Mouse (Mus musculus) kidney, postnatal 36 days (tissue): ENCODE results near the gene Cth.
"Not testable (repeated sequence)": the region's sequence is repeated elsewhere in the genome, so short reads cannot be mapped to it uniquely, and the experiment has no call there.

ENCODE experiments used
- DNase-seq, 2 experiments: peaks; one replicate each; pipeline ENCODE4 v3.0.0; 2021 to 2022; ENCODE audit warnings: mixed read lengths in 2 of 2

The Cth gene

GRCm38 (mm10) chr3:157924692-157925328, at the start of gene Cth:
Cth (minus strand) TSS chr3:157925077.
- DNase-seq, result peak; percentile 95 to 97

GRCm38 (mm10) chr3:157973236-157973635, 48.4 kb upstream of the Cth start:
- no peak for DNase-seq

DNA sequence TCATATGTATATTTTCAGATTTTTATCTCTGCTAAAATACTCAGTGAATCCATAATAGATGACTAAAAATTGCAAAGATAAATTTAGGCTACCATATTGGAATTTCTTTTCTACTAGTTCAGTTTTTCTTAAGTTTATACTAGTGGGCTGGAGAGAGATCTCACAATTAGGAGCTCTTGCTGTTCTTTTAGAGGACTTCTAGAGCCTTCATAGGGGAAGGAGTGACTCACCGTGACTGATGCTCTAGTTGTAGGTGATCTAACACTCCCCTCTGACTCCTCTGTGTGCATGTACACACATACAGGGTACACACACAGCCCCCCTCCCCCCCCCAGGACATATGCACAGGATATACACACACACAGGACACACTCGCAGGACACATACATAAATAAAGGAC, 46.3 kb upstream of the Cth start:
- no peak for DNase-seq

DNA sequence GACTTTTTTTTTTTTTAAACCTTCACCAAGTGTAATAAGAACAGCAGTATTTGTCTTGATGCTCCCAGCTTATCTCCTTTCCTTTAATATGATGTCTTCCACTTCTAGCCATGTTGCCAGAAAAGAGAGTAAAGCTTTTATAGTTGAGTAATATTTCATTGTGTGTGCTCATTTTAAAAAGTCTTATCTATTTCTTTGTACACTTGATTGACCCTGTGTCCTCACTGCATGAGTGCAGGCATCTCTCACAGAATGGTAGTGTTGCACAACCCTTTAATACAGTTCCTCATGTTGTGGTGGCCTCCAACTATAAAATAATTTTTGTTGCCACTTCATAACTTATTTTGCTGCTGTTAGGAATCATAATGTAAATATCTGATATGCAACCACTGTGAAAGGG, 32.4 kb upstream of the Cth start:
- DNase-seq, result no peak

- DNase-seq, result peak; percentile 69 to 73
These were observed 31.3 kb upstream of the Cth start for GRCm38 (mm10) chr3:157956201-157956600.

- no peak for DNase-seq
These were observed 30.6 kb upstream of the Cth start for GRCm38 (mm10) chr3:157955466-157955865.

DNA sequence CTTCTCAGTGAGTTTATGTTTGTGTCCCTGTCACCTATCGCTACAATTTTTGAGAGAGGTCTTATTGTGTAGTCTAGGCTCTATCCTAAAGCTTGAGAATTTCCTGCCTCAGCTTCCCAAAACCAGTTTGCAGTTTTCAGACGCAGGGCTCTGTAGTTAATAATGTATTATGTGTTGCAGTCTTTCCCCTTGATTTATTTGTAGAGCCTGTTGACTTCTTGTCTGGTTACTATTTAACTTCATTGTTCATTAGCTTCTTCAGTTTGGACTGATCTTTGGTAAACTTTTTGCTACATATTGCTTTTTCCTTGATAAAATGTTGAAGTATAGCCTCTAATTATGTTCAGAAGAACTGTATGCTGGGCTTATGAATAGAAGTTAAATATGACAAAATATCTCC, 27.8 kb upstream of the Cth start:
- DNase-seq, result peak in 1 of 2 experiments; percentile 30

- peak; percentile 74 to 82 for DNase-seq
These were observed 22.8 kb upstream of the Cth start for GRCm38 (mm10) chr3:157947383-157948280.

DNA sequence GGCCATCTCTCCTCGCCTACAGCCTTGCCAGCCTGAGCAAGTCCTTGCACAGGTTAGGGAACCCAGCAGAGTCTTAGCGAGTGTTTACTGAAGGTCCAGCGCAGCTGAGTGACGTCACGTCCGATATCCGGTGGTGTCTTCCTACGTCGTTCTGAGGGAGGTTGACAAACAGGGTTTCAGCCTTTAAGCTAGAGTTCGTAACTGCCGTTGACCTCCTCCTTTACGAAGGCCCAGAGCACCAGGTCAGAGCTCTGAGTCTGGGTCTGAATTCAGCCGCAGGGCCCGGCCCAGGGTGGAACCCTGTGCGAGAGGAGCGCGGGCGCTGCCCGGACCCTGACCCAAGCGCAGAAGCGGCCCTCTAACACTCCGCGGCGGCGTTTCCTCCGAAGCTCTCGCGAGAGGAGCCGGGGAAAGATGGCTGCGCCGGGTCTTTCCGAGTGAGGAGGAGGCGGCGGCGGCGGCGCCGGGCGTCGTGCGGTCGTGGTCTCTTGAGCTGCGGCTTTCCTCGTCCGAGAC, 22.0 kb upstream of the Cth start, which contains the start of gene Ankrd13c:
TSS of gene Ankrd13c (plus strand) at position 397 of the 516 bp plus-strand sequence.
- DNase-seq, result peak; percentile 94 to 95

DNA sequence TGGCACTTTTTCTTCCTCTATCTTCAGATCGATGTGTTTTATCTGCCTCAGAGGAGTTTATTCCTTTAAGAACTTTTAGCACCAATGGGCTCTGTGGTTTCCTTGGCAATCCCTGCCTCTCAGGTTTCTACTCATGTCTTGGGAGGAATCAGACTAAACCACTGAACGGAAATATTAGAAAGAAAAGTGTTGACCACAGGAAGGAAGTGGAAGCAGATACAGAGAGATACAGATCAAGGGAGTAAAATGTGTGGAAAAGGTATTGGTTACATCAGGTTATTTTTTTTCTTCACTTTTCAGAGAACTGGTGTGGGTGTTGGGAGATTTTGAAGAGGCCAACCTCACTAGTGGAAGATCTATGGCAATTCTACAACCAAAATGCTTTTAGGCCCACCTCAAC, 13.7 kb upstream of the Cth start:
- DNase-seq, result no peak

GRCm38 (mm10) chr3:157934301-157934823, 9.5 kb upstream of the Cth start:
- DNase-seq, result no peak

DNA sequence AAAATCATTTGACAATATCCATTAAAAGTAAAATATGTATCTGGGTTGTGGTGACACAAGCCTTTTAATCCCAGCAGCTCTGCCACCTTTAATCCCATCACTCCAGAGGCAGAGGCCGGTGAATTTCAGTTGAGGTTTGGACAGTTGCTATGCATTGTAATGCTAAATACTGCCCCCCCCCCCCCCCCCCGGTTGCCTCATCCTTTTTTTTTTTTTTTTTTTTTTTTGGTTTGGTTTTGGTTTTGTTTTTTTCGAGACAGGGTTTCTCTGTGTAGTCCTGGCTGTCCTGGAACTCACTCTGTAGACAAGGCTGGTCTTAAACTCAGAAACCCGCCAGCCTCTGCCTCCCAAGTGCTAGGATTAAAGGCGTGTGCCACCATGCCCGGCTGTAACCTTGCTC, 8.3 kb upstream of the Cth start:
- DNase-seq, result not testable (repeated sequence)

DNA sequence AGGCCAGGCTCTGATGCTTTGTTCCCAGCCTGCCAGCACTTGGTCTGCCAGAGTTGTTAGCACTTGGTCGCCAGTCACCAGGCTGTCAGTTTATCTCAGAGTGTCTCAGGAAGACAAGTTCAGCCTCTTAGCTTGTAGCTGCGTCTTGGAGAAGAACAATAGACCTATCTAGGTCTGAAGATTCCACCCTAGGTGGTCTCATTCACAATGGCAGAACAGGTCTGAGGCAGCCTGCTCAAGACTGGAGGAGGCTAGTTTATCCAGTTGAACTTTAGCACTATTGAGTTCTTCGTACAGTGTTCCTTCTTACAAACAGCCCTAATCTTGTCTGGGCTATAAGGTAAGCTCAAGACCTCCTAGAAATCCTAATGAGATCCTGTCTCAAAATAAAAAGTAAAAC, 7.2 kb upstream of the Cth start:
- no peak for DNase-seq

GRCm38 (mm10) chr3:157931592-157931991, 6.7 kb upstream of the Cth start:
- DNase-seq, result peak; percentile 65 to 74

GRCm38 (mm10) chr3:157929417-157929816, 4.5 kb upstream of the Cth start:
- DNase-seq, result no peak

- DNase-seq, result no peak
These were observed 3.9 kb upstream of the Cth start for GRCm38 (mm10) chr3:157928731-157929130.

DNA sequence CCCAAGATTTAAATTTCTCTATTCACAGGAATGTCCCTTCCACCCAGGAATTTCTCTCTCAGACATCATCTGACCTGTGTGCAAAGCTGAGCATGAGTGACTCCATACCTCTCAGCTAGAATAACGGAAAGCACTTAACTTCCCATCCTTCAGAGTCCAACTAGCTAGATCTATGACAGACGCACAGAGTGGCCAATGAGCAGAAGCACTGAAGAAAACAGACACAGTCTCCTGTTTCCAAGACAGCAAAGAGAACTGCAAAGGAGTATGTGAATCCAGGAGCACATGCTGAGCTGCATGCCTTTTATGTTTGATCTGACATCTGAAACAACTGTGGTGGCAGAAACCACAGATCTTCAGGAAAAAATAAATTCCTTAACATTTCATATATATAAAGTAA, 1.9 kb upstream of the Cth start:
- no peak for DNase-seq

DNA sequence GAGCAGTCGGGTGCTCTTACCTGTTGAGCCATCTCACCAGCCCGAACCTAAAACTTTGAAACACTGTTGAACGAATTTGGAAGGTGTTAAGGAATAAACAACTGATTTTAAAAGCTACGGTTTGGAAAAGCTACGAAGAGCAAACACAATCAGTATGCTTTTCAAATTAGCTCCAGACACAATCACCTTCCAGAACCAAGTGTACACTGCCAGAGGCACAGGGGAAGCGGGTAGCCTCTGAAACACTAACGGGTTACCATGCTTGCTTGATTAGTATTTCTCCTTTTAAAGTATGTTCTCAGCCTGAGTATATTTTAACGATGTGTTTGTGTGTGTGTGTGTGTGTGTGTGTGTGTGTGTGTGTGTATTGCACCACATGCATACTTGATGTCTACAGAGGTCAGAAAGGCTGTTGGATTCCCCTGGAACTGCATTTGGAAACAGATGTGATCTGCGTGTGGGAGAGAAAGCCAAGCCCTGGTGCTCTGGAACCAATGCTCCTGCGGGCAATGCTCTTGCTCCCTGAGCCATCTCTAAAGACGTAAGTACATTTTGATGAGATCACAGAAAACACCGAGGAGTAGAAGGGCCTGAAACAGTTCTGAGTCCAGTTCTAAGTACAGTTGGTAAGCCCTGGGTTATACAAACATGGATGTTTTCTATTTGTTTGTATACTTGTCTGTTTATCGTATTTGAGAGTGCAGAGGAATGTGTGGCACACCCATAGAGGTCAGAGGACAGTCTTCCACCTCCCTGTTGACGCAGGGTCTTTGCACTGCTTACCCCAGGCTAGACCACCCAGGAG, 1.0 kb upstream of the Cth start:
- peak; percentile 26 to 28 for DNase-seq

- DNase-seq, result no peak
These were observed 1.5 kb downstream of the Cth start for GRCm38 (mm10) chr3:157923268-157923835.

DNA sequence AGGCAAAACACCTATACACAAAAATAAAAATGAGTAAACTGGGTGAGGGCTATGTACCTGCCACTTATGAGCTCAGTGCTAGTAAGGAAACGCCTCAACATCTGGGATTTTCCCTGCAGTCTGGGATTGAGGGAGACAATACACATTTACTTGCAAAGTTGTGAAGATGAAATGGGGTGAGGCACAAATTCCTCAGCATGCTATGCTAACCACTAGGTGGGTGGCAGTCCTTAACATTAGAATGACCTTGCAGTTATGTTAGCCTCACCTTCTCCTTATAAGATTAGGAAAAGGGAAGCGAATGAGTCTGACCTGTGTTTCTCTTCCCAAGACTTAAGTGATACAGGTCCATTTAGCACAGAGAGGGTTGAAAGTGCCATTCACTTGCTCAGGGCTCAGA, 3.5 kb downstream of the Cth start:
- DNase-seq, result no peak

GRCm38 (mm10) chr3:157916336-157916735, 8.5 kb downstream of the Cth start:
- DNase-seq, result peak; percentile 52 to 72

DNA sequence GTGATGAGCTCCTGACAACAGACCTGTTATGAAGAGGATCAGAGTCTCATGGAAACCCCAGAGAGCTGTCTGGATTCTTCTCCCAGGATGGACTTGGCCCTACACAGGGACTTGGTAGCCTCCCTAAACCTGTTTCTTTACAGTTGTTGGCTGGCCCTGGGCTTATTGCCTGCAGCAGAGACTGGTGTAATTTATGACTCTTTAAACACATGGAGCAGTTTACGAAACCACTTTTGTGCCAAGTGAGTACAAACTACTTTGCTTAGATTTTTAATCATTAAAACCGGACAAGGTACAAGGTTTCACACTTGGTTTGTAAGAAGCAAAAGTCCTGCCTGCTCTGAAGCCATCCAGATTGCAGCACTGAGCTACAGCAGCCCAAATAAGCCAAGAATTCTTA, 12.7 kb downstream of the Cth start:
- DNase-seq, result peak; percentile 48 to 86
